Mouse (Mus musculus): ENCODE measurements around the gene Inpp4b. TPM values are rescaled to one million over a fixed set of nuclear protein-coding genes. Genes with fewer than 3 reads are reported as not detected.
"Not testable (repeated sequence)": the region's sequence is repeated elsewhere in the genome, so short reads cannot be mapped to it uniquely, and the experiment has no call there.

The Inpp4b gene
- polyA plus RNA-seq, 1 experiment = 1.9 TPM

DNA sequence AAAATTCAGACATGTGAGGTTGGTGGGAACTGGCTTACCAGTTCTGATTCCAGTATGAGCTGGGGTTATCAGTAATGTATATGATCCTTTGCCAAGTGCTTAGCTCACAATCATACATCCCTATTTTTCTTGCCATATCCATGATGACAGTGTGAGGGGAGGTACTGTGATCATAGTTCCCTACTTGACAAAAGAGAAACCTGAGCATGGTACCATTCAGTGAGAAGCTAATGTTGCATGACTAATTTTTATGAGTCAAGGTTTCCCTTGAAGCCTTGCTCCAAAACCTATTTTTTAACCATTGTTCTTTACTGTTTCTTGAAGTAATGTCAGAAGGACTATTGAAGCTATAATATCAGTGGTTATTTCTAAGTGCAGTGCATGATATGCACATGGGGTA is 458.4 kb downstream of the Inpp4b start:
- H3K4me1 ChIP-seq (ENCODE audit: control insufficient read depth, insufficient read depth, low read length) = no peaks in the 10 kb centered on the region
- no peak for TF ChIP-seq POLR2A (IDR thresholded peaks at IDR 0.05; ENCODE audit: low read depth, low read length)
- no peak for TF ChIP-seq CTCF (IDR thresholded peaks at IDR 0.05; ENCODE audit: borderline replicate concordance, insufficient read depth, low read length)
- no peak overlapping the region for H3K4me3 ChIP-seq (ENCODE audit: insufficient read depth, low read length)
- H3K27ac ChIP-seq (ENCODE audit: insufficient read depth, low read length) = no peak overlapping the region

DNA sequence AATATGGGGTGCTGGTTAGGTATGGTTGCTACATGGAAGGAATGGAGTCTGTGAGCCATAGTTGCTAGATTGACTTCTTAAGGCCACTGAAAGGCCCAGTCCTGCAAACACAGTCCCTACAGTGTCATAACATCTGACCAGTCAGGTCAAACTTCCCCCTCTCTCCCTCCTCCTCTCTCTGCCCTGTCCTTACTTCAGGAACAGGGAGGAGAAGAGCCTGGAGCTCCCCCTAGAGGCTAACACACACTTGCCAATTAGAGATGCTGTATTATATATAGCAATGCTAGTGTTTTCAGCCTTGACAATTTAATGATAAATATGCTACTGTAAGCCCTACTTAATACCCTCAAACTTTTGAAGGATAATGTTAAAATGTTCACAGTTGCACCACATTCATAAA is 464.4 kb downstream of the Inpp4b start:
- H3K4me1 ChIP-seq (ENCODE audit: control insufficient read depth, insufficient read depth, low read length) = no peaks in the 10 kb centered on the region
- TF ChIP-seq POLR2A (IDR thresholded peaks at IDR 0.05; ENCODE audit: low read depth, low read length) (no peak), CTCF (IDR thresholded peaks at IDR 0.05; ENCODE audit: borderline replicate concordance, insufficient read depth, low read length) (peak; percentile 4; the same call in 1 of the 2 replicates)
- H3K27ac ChIP-seq (ENCODE audit: insufficient read depth, low read length) = no peak overlapping the region
- no peak overlapping the region for H3K4me3 ChIP-seq (ENCODE audit: insufficient read depth, low read length)

DNA sequence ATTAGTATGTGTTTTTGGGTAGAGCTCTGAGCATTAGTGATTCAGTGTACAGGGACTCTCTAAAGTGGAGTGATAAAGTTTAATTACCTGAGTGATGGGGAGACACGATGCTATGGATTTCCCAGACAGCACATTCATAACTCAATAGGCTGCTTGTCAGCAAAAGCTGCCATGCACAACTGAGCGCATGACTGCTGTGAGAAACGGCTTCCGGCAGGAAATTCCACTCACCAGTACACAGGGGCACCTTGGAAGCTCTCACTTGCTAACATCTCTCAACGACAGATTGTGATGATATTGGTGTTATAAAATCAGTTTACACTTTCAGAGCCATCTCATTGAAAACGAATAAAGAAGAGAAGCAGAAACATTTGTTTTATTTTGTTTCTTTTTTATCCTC is 465.2 kb downstream of the Inpp4b start:
- Histone ChIP-seq H3K27ac (ENCODE audit: insufficient read depth, low read length) (no peak overlapping the region), H3K4me3 (ENCODE audit: insufficient read depth, low read length) (no peak overlapping the region), H3K4me1 (ENCODE audit: control insufficient read depth, insufficient read depth, low read length) (no peaks in the 10 kb centered on the region)
- no peak for TF ChIP-seq CTCF (IDR thresholded peaks at IDR 0.05; ENCODE audit: borderline replicate concordance, insufficient read depth, low read length)
- TF ChIP-seq POLR2A (IDR thresholded peaks at IDR 0.05; ENCODE audit: low read depth, low read length) = no peak

DNA sequence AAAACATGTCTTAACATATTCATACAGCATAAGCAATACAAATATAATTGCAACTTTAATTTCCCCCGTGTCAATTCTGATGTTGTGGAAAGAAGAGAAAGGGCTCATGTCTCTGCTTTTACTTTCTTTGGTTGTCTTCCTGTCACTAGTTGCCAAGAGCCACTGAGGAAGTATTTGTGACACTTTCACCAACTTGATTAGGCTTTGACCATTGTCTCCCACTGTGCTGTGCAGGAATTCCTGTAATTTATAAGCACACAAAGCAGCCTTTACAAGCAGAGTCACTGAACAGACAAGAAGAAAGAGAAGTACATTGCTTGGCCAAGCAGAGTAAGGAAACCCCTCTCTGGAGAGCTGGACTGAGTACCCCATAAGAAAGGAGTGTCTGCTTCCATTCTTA is 466.1 kb downstream of the Inpp4b start:
- TF ChIP-seq POLR2A (IDR thresholded peaks at IDR 0.05; ENCODE audit: low read depth, low read length) (no peak), CTCF (IDR thresholded peaks at IDR 0.05; ENCODE audit: borderline replicate concordance, insufficient read depth, low read length) (no peak)

DNA sequence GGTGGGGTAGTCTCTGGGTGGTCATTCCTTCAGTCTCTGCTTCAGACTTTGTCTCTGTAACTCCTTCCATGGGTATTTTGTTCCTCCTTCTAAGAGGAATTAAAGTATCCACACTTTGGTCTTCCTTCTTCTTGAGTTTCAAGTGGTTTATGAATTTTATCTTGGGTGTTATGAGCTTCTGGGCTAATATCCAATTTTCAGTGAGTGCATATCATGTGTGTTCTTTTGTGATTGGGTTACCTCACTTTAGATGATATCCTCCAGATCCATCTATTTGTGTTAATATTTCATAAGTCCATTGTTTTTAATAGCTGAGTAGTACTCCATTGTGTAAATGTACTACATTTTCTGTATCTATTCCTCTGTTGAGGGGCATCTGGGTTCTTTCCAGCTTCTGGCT is 467.1 kb downstream of the Inpp4b start:
- H3K4me1 ChIP-seq (ENCODE audit: control insufficient read depth, insufficient read depth, low read length); H3K4me3 ChIP-seq (ENCODE audit: insufficient read depth, low read length); H3K27ac ChIP-seq (ENCODE audit: insufficient read depth, low read length): not testable (repeated sequence)

More for the DNA sequence above, 466.1 kb downstream of the Inpp4b start:
- no peaks in the 10 kb centered on the region for H3K4me1 ChIP-seq (ENCODE audit: control insufficient read depth, insufficient read depth, low read length)
- no peak overlapping the region for H3K4me3 ChIP-seq (ENCODE audit: insufficient read depth, low read length)
- no peak overlapping the region for H3K27ac ChIP-seq (ENCODE audit: insufficient read depth, low read length)

DNA sequence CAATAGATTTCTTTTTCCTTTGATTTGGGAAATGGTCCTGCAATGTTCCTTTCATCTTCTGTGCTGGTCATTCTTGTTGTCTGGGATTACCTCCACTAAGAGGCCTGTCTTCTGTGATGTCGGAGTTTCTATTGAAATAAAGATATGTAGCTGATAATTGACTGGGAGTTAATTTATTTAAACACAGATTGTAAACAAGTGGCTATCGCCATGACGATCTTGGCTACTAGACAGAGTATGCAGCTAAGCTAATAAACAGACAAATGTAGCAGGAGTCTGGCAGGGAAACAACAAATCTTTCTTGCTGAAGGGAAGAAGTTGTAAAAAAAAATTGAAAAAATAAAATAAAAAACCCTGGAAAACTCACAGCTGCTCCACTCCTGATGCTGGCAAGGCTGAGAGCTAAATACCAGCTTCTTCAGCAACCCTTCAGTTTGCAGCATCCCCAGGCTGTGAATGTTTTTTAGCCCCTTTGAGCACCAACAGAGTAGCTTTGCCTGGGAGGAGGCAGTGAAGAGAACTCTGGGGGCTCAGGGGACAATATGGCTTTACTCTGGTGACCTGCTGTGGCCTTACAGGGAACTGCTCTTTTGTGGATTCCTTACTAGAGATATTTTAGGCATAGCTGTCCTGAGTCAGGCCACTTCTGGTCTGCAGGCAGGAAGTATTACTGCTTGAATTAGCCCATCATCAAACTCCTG is 469.8 kb downstream of the Inpp4b start:
- TF ChIP-seq POLR2A (IDR thresholded peaks at IDR 0.05; ENCODE audit: low read depth, low read length) = no peak
- no peak for TF ChIP-seq CTCF (IDR thresholded peaks at IDR 0.05; ENCODE audit: borderline replicate concordance, insufficient read depth, low read length)
- H3K27ac ChIP-seq (ENCODE audit: insufficient read depth, low read length) = no peak overlapping the region
- no peaks in the 10 kb centered on the region for H3K4me1 ChIP-seq (ENCODE audit: control insufficient read depth, insufficient read depth, low read length)
- no peak overlapping the region for H3K4me3 ChIP-seq (ENCODE audit: insufficient read depth, low read length)

DNA sequence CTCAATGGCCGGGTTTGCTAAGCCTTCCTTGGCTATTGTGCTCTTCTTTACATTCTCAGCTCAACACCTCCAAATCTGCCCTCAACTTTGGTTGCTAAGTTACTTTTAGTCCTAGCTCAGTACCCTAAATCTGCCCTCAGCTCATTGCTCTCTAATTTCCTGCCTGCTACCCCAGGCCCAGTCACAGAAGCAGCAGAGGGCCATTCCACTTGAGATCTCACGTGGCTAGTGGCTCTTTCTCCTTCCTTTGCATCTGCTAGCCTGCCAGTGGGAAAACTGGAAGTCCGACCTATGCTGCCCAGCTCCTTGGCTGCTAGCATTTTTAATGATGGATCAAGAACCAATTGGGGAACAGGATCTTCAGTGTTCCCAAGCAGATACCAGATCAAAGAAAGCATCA is 472.4 kb downstream of the Inpp4b start:
- Histone ChIP-seq H3K27ac (ENCODE audit: insufficient read depth, low read length) (no peak overlapping the region), H3K4me3 (ENCODE audit: insufficient read depth, low read length) (no peak overlapping the region), H3K4me1 (ENCODE audit: control insufficient read depth, insufficient read depth, low read length) (no peaks in the 10 kb centered on the region)
- TF ChIP-seq POLR2A (IDR thresholded peaks at IDR 0.05; ENCODE audit: low read depth, low read length) = no peak
- TF ChIP-seq CTCF (IDR thresholded peaks at IDR 0.05; ENCODE audit: borderline replicate concordance, insufficient read depth, low read length) = no peak

DNA sequence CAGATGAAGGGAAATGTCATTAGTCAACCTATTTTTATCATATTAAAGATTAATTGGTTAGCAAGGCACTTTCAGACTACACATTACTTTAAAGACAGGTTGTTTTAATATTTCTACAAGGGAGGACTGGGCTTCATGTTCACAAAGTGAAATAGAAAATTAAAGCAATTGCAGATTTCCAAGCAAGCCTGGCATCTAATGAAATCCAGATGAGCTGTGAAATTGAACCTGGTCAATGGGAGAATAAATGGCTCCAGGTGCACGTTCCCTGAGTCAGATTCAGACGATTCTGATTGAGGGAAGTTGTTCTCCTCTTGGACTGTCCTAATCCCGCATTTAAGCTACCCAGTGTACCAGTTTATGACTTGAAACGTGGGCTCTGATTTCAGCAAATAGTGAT is 473.2 kb downstream of the Inpp4b start:
- Histone ChIP-seq H3K27ac (ENCODE audit: insufficient read depth, low read length) (no peak overlapping the region), H3K4me1 (ENCODE audit: control insufficient read depth, insufficient read depth, low read length) (no peaks in the 10 kb centered on the region), H3K4me3 (ENCODE audit: insufficient read depth, low read length) (no peak overlapping the region)
- TF ChIP-seq CTCF (IDR thresholded peaks at IDR 0.05; ENCODE audit: borderline replicate concordance, insufficient read depth, low read length) (no peak), POLR2A (IDR thresholded peaks at IDR 0.05; ENCODE audit: low read depth, low read length) (no peak)

DNA sequence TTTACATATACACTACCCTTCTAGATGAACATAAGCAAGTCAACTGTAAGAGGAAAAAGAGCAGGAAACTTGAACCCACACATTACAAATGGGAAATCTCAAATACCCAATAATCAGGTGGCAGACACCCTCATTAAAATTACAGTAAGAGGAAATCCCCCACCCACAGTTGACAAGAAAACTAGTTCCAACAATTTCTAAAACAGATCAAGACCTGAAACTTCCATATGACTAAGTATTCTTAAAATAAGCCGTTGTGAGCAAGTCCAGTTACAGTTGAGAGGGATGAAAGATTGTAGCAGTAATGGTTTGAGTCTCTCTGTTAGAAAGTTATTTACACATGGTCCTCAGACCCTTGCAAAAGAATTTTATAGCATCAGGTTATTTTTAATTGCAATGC is 480.8 kb downstream of the Inpp4b start:
- no peak overlapping the region for H3K4me3 ChIP-seq (ENCODE audit: insufficient read depth, low read length)
- TF ChIP-seq CTCF (IDR thresholded peaks at IDR 0.05; ENCODE audit: borderline replicate concordance, insufficient read depth, low read length) (no peak), POLR2A (IDR thresholded peaks at IDR 0.05; ENCODE audit: low read depth, low read length) (no peak)
- no peaks in the 10 kb centered on the region for H3K4me1 ChIP-seq (ENCODE audit: control insufficient read depth, insufficient read depth, low read length)
- no peak overlapping the region for H3K27ac ChIP-seq (ENCODE audit: insufficient read depth, low read length)

DNA sequence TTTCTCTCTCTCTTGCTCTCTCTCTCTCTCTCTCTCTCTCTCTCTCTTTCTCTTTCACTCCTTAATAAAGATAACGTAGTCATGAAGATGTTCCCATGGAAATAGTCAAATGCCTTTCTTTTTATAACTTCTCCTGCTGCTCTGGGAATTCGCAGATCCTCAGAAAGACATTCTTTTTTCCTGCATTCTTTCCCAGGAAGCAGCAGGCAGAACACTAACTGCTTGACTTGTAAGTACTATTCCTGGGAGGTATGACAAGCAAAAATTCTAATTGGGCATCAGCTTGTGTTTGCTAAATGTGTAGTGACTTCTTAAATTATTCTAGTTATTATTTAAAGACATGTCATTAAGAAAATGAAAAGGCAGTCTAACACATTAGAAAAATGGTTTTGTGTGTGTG is 482.6 kb downstream of the Inpp4b start:
- no peak overlapping the region for H3K27ac ChIP-seq (ENCODE audit: insufficient read depth, low read length)

DNA sequence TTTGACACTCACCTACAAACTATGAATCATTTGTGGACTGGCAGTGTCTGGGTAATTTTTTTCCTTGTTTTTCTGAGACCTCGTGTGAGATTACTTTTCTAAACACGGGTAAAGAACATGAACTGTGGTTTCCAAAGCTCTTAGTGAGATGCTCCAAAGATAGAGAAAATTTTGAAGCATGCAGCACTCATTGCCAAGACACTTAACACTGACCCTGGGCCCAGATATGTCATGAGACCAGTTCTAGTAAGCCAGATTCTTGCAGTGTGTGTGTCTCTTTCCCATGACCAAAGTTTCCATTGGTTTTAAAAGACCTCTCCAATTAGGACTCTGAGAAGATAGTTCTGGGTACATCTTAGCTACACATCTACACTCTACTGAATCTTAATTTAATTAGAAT is 484.1 kb downstream of the Inpp4b start:
- TF ChIP-seq POLR2A (IDR thresholded peaks at IDR 0.05; ENCODE audit: low read depth, low read length) (no peak), CTCF (IDR thresholded peaks at IDR 0.05; ENCODE audit: borderline replicate concordance, insufficient read depth, low read length) (no peak)
- H3K4me3 ChIP-seq (ENCODE audit: insufficient read depth, low read length) = no peak overlapping the region
- H3K27ac ChIP-seq (ENCODE audit: insufficient read depth, low read length) = no peak overlapping the region
- peaks cover 3% of the 10 kb centered on the region; the same call in 1 of the 2 replicates for H3K4me1 ChIP-seq (ENCODE audit: control insufficient read depth, insufficient read depth, low read length)

More for the DNA sequence above, 482.6 kb downstream of the Inpp4b start:
- TF ChIP-seq POLR2A (IDR thresholded peaks at IDR 0.05; ENCODE audit: low read depth, low read length) (no peak), CTCF (IDR thresholded peaks at IDR 0.05; ENCODE audit: borderline replicate concordance, insufficient read depth, low read length) (no peak)
- Histone ChIP-seq H3K4me1 (ENCODE audit: control insufficient read depth, insufficient read depth, low read length) (no peaks in the 10 kb centered on the region), H3K4me3 (ENCODE audit: insufficient read depth, low read length) (no peak overlapping the region)

Data from embryonic fibroblast, embryonic 13.5 days (primary cell).